Mouse (Mus musculus): ENCODE data around the gene Rnf20. TPM values are rescaled to one million over a fixed set of nuclear protein-coding genes. Genes with fewer than 3 reads are reported as not detected.

The Rnf20 gene
- total and polyA plus RNA-seq, 3 experiments, result 40.8 to 58.1 (median 43.1) TPM

DNA sequence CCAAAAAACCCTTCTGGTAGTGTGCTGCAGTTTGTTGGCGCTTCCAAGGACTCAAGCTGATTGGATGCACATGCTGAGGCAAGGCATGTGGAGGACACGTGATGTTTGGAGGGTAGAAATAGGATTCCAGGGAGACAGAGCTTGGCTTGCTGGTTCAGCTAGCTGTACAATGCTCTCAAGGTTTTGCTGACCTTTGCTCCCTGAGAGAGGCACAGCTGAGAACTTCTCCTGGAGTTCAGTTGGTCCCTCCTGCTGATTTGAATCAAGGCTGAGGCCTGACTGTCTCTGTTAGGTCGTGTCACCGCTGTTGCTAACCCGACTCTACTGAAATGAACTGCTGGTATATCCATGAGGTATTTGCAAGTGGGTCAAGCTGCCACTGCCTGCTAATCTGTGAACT lies 2.9 kb upstream of the Rnf20 start:
- Histone ChIP-seq H3K79me2 (ENCODE audit: control insufficient read depth, insufficient read depth, low read length, poor library complexity) (peaks cover 9% of the 10 kb centered on the region), H3K4me1 (ENCODE audit: control insufficient read depth in 1 of 2, insufficient read depth in 2 of 2, low read length in 2 of 2) (peaks cover 2 to 3% of the 10 kb centered on the region in 2 experiments; a peak in 2 of 4 replicates), H3K36me3 (ENCODE audit: control insufficient read depth in 1 of 2, insufficient read depth in 2 of 2, low read length in 2 of 2) (peaks cover 2 to 6% of the 10 kb centered on the region in 2 experiments; a peak in 3 of 4 replicates), H3K27ac (ENCODE audit: control insufficient read depth, low read depth, low read length) (no peak overlapping the region), H3K4me3 (ENCODE audit: control insufficient read depth in 1 of 2, insufficient read depth in 1 of 2, low read depth in 2 of 2, low read length in 2 of 2) (no peak overlapping the region), H3K9ac (ENCODE audit: control insufficient read depth, low read depth, low read length, poor library complexity, severe bottlenecking) (no peak overlapping the region), H3K9me3 (replicated peaks; ENCODE audit: insufficient read depth, low read length) (no peaks in the 10 kb centered on the region), H3K27me3 (ENCODE audit: control insufficient read depth in 1 of 2, insufficient read depth in 2 of 2, low read length in 2 of 2) (no peaks in the 10 kb centered on the region)
- no peak for DNase-seq (ENCODE audit: low read depth, low spot score)
- TF ChIP-seq HCFC1 (IDR thresholded peaks at IDR 0.05; ENCODE audit: low read depth, low read length), result no peak
- no peak for TF ChIP-seq GATA1 (IDR thresholded peaks at IDR 0.05; ENCODE audit: low read depth, low read length)
- TF ChIP-seq ZC3H11A (IDR thresholded peaks at IDR 0.05; ENCODE audit: low read depth, low read length), result no peak
- TF ChIP-seq ZKSCAN1 (IDR thresholded peaks at IDR 0.05; ENCODE audit: low read depth, low read length), result no peak
- no peak for TF ChIP-seq RAD21 (IDR thresholded peaks at IDR 0.05; ENCODE audit: low read depth, low read length)

DNA sequence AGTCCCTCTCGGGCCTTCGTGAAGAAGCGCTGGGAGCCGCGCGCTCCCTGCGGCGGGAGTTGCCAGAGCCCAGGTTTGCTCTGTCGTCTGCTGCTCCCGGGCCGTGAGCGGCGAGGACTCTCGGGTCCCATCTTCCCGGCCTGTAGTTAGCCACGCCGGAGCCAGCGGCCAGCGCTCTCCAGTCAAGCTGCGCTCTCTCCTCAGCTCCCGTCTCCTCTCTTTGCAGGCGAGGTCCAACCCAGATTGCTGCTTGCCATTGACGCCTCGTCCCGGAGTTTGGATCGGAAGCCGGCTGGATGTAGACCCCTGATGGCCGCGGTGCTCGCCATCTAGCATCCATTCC lies 304 bp downstream of the Rnf20 start:
- TF ChIP-seq POLR2A (IDR thresholded peaks at IDR 0.05; ENCODE audit: control insufficient read depth in 1 of 2, insufficient read depth in 1 of 2, low read depth in 1 of 2, low read length in 2 of 2, poor library complexity in 1 of 2) (peak in 1 of 2 experiments; percentile 48; a peak in 1 of 4 replicates), SIN3A (IDR thresholded peaks at IDR 0.05; ENCODE audit: low read length) (0 out of 2 replicates have a peak, but pooled peaks have one; percentile 6), HCFC1 (IDR thresholded peaks at IDR 0.05; ENCODE audit: low read depth, low read length) (no peak)
- peak overlapping the region; percentile 91 for H3K9ac ChIP-seq (ENCODE audit: control insufficient read depth, low read depth, low read length, poor library complexity, severe bottlenecking)
- no peaks in the 10 kb centered on the region for H3K9me3 ChIP-seq (replicated peaks; ENCODE audit: insufficient read depth, low read length)
- peak overlapping the region; percentile 90 to 91 for H3K4me3 ChIP-seq (ENCODE audit: control insufficient read depth in 1 of 2, insufficient read depth in 1 of 2, low read depth in 2 of 2, low read length in 2 of 2)
- peaks cover 9% of the 10 kb centered on the region for H3K79me2 ChIP-seq (ENCODE audit: control insufficient read depth, insufficient read depth, low read length, poor library complexity)
- DNase-seq (ENCODE audit: low read depth, low spot score), result no peak
- peaks cover 2 to 3% of the 10 kb centered on the region in 2 experiments; a peak in 2 of 4 replicates for H3K4me1 ChIP-seq (ENCODE audit: control insufficient read depth in 1 of 2, insufficient read depth in 2 of 2, low read length in 2 of 2)
- H3K36me3 ChIP-seq (ENCODE audit: control insufficient read depth in 1 of 2, insufficient read depth in 2 of 2, low read length in 2 of 2), result peaks cover 2 to 6% of the 10 kb centered on the region in 2 experiments
- H3K27me3 ChIP-seq (ENCODE audit: control insufficient read depth in 1 of 2, insufficient read depth in 2 of 2, low read length in 2 of 2), result no peaks in the 10 kb centered on the region
- peak overlapping the region; percentile 33; the same call in 1 of the 2 replicates for H3K27ac ChIP-seq (ENCODE audit: control insufficient read depth, low read depth, low read length)

DNA sequence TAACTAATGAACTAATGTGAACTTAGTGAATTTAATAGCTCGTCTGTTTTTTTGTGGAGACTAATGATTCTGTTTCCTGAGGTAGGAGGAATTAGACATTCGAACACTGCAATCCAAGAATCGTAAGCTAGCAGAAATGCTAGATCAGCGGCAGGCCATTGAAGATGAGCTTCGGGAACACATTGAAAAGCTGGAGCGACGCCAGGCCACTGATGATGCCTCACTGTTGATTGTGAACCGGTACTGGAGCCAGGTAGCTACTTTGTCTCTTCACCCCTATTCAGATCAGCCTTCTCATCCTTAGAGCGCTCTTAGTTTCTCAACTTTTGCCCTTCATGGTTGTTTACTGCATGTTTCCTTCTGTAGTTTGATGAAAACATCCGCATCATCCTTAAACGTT lies 6.0 kb downstream of the Rnf20 start:
- Histone ChIP-seq H3K36me3 (ENCODE audit: control insufficient read depth in 1 of 2, insufficient read depth in 2 of 2, low read length in 2 of 2) (peaks cover 8 to 9% of the 10 kb centered on the region in 2 experiments), H3K4me3 (ENCODE audit: control insufficient read depth in 1 of 2, insufficient read depth in 1 of 2, low read depth in 2 of 2, low read length in 2 of 2) (no peak overlapping the region), H3K9me3 (replicated peaks; ENCODE audit: insufficient read depth, low read length) (no peaks in the 10 kb centered on the region), H3K9ac (ENCODE audit: control insufficient read depth, low read depth, low read length, poor library complexity, severe bottlenecking) (no peak overlapping the region), H3K27ac (ENCODE audit: control insufficient read depth, low read depth, low read length) (no peak overlapping the region), H3K79me2 (ENCODE audit: control insufficient read depth, insufficient read depth, low read length, poor library complexity) (peaks cover 2% of the 10 kb centered on the region; the same call in 1 of the 2 replicates), H3K4me1 (ENCODE audit: control insufficient read depth in 1 of 2, insufficient read depth in 2 of 2, low read length in 2 of 2) (peaks cover 3% of the 10 kb centered on the region in 2 experiments; a peak in 3 of 4 replicates), H3K27me3 (ENCODE audit: control insufficient read depth in 1 of 2, insufficient read depth in 2 of 2, low read length in 2 of 2) (no peaks in the 10 kb centered on the region)
- DNase-seq (ENCODE audit: low read depth, low spot score), result no peak
- no peak for TF ChIP-seq USF1 (IDR thresholded peaks at IDR 0.05; ENCODE audit: low read depth, low read length)
- no peak for TF ChIP-seq TAL1 (IDR thresholded peaks at IDR 0.05; ENCODE audit: low read length)
- no peak for TF ChIP-seq ZKSCAN1 (IDR thresholded peaks at IDR 0.05; ENCODE audit: low read depth, low read length)
- no peak for TF ChIP-seq MAX (IDR thresholded peaks at IDR 0.05; ENCODE audit: low read length)
- TF ChIP-seq GATA1 (IDR thresholded peaks at IDR 0.05; ENCODE audit: low read depth, low read length), result no peak

Data from MEL (cell line).